Mouse (Mus musculus) forebrain, embryonic 13.5 days (tissue): ENCODE data around the gene Tcam1. TPM values are rescaled to one million over a fixed set of nuclear protein-coding genes. Genes with fewer than 3 reads are reported as not detected.

Source experiments
- ATAC-seq: fragments of 200-750 bp; cut with Nextera tagmentation; 2 replicates; pipeline ENCODE4 v1.8.0; 2017
- H3K27ac ChIP-seq: fragments of 300-500 bp; sonication (generic); 2 replicates; pipeline ENCODE4 v1.5.1; 2015; ENCODE audit warnings: inconsistent platforms, mild to moderate bottlenecking, moderate library complexity
- H3K27me3 ChIP-seq: fragments of 300-500 bp; sonication (generic); 2 replicates; pipeline ENCODE4 v1.6.1; 2015; ENCODE audit warnings: mild to moderate bottlenecking, inconsistent platforms
- H3K36me3 ChIP-seq: fragments of 300-500 bp; sonication (generic); 2 replicates; pipeline ENCODE4 v1.6.1; 2015; ENCODE audit warnings: mild to moderate bottlenecking, inconsistent platforms; ENCODE audit not compliant: poor library complexity, severe bottlenecking
- H3K4me1 ChIP-seq: fragments of 300-500 bp; sonication (generic); 2 replicates; pipeline ENCODE4 v1.6.1; 2015; ENCODE audit warnings: inconsistent platforms
- H3K4me2 ChIP-seq: fragments of 300-500 bp; sonication (generic); 2 replicates; pipeline ENCODE4 v1.6.1; 2015; ENCODE audit warnings: inconsistent platforms, mild to moderate bottlenecking, moderate library complexity
- H3K4me3 ChIP-seq: fragments of 300-500 bp; sonication (generic); 2 replicates; pipeline ENCODE4 v1.5.1; 2015; ENCODE audit warnings: mild to moderate bottlenecking, inconsistent platforms
- H3K9ac ChIP-seq: fragments of 300-500 bp; sonication (generic); 2 replicates; pipeline ENCODE4 v1.6.1; 2015; ENCODE audit warnings: mild to moderate bottlenecking, inconsistent platforms
- H3K9me3 ChIP-seq: fragments of 300-500 bp; sonication (generic); replicated peaks from 2 replicates; pipeline ENCODE4 v1.6.1; 2016; ENCODE audit warnings: inconsistent platforms
- WGBS: fragments of 180-500 bp; shearing (Covaris S2); methylation state at CpG from one replicate; pipeline ENCODE4 v1.1.7; 2015; 5-methylcytosine and 5-hydroxymethylcytosine counted together
- polyA plus RNA-seq: library from polyadenylated mRNA; unstranded; fragments of >200 nt; fragmentation: Nextera tagmentation; extraction: Ambion mirVana; gene quantifications from 2 replicates; pipeline ENCODE4 v1.2.1, GENCODE M21; 2015

Gene Tcam1
- polyA plus RNA-seq, 1 experiment from 2014 or later: 0.10 TPM

- no peak overlapping the region for H3K4me3 ChIP-seq
- H3K27me3 ChIP-seq: no peaks in the 10 kb centered on the region
- no peak overlapping the region for H3K27ac ChIP-seq
- no peaks in the 10 kb centered on the region for H3K9me3 ChIP-seq
- H3K36me3 ChIP-seq: peaks cover 60% of the 10 kb centered on the region
- H3K4me1 ChIP-seq: peaks cover 36% of the 10 kb centered on the region
- 94% methylated on average over 10 of the region's 10 CpGs for WGBS
- no peak overlapping the region for H3K9ac ChIP-seq
- ATAC-seq: no peak
- H3K4me2 ChIP-seq: no peak overlapping the region
Measured at GRCm38 (mm10) chr11:106266431-106266830, 10.0 kb upstream of the Tcam1 start.

GRCm38 (mm10) chr11:106267311-106267852 lies 9.1 kb upstream of the Tcam1 start:
- no peak for ATAC-seq
- 79% methylated on average over 15 of the region's 15 CpGs for WGBS
- Histone ChIP-seq H3K27ac (peak overlapping the region; percentile 73), H3K9ac (no peak overlapping the region), H3K4me1 (peaks cover 41% of the 10 kb centered on the region), H3K4me3 (no peak overlapping the region), H3K9me3 (no peaks in the 10 kb centered on the region), H3K4me2 (no peak overlapping the region), H3K36me3 (peaks cover 50% of the 10 kb centered on the region), H3K27me3 (no peaks in the 10 kb centered on the region)

GRCm38 (mm10) chr11:106267871-106268270 lies 8.6 kb upstream of the Tcam1 start:
- Histone ChIP-seq H3K36me3 (peaks cover 45% of the 10 kb centered on the region), H3K9ac (no peak overlapping the region), H3K4me2 (no peak overlapping the region), H3K4me3 (no peak overlapping the region), H3K9me3 (no peaks in the 10 kb centered on the region), H3K27me3 (no peaks in the 10 kb centered on the region), H3K27ac (peak overlapping the region; percentile 73), H3K4me1 (peaks cover 41% of the 10 kb centered on the region)
- ATAC-seq: no peak
- 91% methylated on average over 5 of the region's 5 CpGs for WGBS

GRCm38 (mm10) chr11:106268326-106269059 lies 8.0 kb upstream of the Tcam1 start:
- peak overlapping the region; percentile 73 for H3K27ac ChIP-seq
- no peaks in the 10 kb centered on the region for H3K9me3 ChIP-seq
- peak overlapping the region; percentile 43 for H3K9ac ChIP-seq
- WGBS: 80% methylated on average over 8 of the region's 8 CpGs
- H3K4me1 ChIP-seq: peaks cover 41% of the 10 kb centered on the region
- no peak for ATAC-seq
- H3K36me3 ChIP-seq: peaks cover 39% of the 10 kb centered on the region
- 0 out of 2 replicates have a peak overlapping the region, but pooled peaks have one; percentile 12 for H3K4me2 ChIP-seq
- H3K27me3 ChIP-seq: no peaks in the 10 kb centered on the region
- no peak overlapping the region for H3K4me3 ChIP-seq

- Histone ChIP-seq H3K9me3 (no peaks in the 10 kb centered on the region), H3K4me3 (no peak overlapping the region), H3K27ac (peak overlapping the region; percentile 73), H3K4me1 (peaks cover 41% of the 10 kb centered on the region), H3K9ac (peak overlapping the region; percentile 43), H3K27me3 (no peaks in the 10 kb centered on the region), H3K4me2 (peak overlapping the region; percentile 12; the same call in 1 of the 2 replicates), H3K36me3 (peaks cover 33% of the 10 kb centered on the region)
- ATAC-seq: no peak
- 65% methylated on average over 3 of the region's 3 CpGs for WGBS
Measured at GRCm38 (mm10) chr11:106269060-106269431, 7.4 kb upstream of the Tcam1 start.

- ATAC-seq: no peak
- Histone ChIP-seq H3K36me3 (peaks cover 11% of the 10 kb centered on the region), H3K27ac (peak overlapping the region; percentile 92), H3K4me1 (peaks cover 44% of the 10 kb centered on the region), H3K4me3 (peak overlapping the region; percentile 98), H3K9me3 (no peaks in the 10 kb centered on the region), H3K27me3 (no peaks in the 10 kb centered on the region), H3K9ac (peak overlapping the region; percentile 97), H3K4me2 (peak overlapping the region; percentile 75)
- 50% methylated on average over 5 of the region's 5 CpGs for WGBS
Measured at GRCm38 (mm10) chr11:106271131-106271793, 5.2 kb upstream of the Tcam1 start.

GRCm38 (mm10) chr11:106271794-106272643 lies 4.5 kb upstream of the Tcam1 start:
- Histone ChIP-seq H3K27me3 (no peaks in the 10 kb centered on the region), H3K4me2 (peak overlapping the region; percentile 75), H3K9ac (peak overlapping the region; percentile 97), H3K27ac (peak overlapping the region; percentile 92), H3K4me3 (peak overlapping the region; percentile 98), H3K9me3 (no peaks in the 10 kb centered on the region), H3K4me1 (peaks cover 44% of the 10 kb centered on the region), H3K36me3 (peaks cover 4% of the 10 kb centered on the region)
- no peak; the same call in 1 of the 2 replicates for ATAC-seq
- WGBS: 2% methylated on average over 38 of the region's 41 CpGs

- H3K27ac ChIP-seq: peak within 1 kb of the TSS; percentile 92
- ATAC-seq: peak; percentile 94
- peak within 1 kb of the TSS; percentile 97 for H3K9ac ChIP-seq
- under 1% methylated on average over 66 of the region's 72 CpGs for WGBS
- peak within 1 kb of the TSS; percentile 98 for H3K4me3 ChIP-seq
- peaks cover 39% of the 10 kb centered on the region for H3K4me1 ChIP-seq
- H3K9me3 ChIP-seq: no peaks in the 10 kb centered on the region
- H3K27me3 ChIP-seq: no peaks in the 10 kb centered on the region
- H3K4me2 ChIP-seq: peak within 1 kb of the TSS; percentile 75
- H3K36me3 ChIP-seq: no peaks in the 10 kb centered on the region
Measured at GRCm38 (mm10) chr11:106272644-106273310, 3.7 kb upstream of the Tcam1 start, which contains the start of gene Smarcd2. Smarcd2 (minus strand) TSS chr11:106272972.

- H3K27me3 ChIP-seq: 0 out of 2 replicates have a peak, but pooled peaks cover 4% of the 10 kb centered on the region
- WGBS: 20% methylated on average over 16 of the region's 16 CpGs
- no peaks in the 10 kb centered on the region for H3K36me3 ChIP-seq
- H3K9me3 ChIP-seq: no peaks in the 10 kb centered on the region
- H3K4me1 ChIP-seq: peaks cover 34% of the 10 kb centered on the region
- H3K27ac ChIP-seq: peak overlapping the region; percentile 92
- H3K4me2 ChIP-seq: peak overlapping the region; percentile 75
- peak overlapping the region; percentile 98 for H3K4me3 ChIP-seq
- H3K9ac ChIP-seq: peak overlapping the region; percentile 97
- peak; percentile 29 for ATAC-seq
Measured at GRCm38 (mm10) chr11:106273311-106273684, 3.2 kb upstream of the Tcam1 start.

GRCm38 (mm10) chr11:106273811-106274210 lies 2.7 kb upstream of the Tcam1 start:
- Histone ChIP-seq H3K9ac (no peak overlapping the region), H3K4me1 (peaks cover 30% of the 10 kb centered on the region), H3K4me2 (peak overlapping the region; percentile 75), H3K36me3 (no peaks in the 10 kb centered on the region), H3K27me3 (0 out of 2 replicates have a peak, but pooled peaks cover 4% of the 10 kb centered on the region), H3K9me3 (no peaks in the 10 kb centered on the region), H3K27ac (no peak overlapping the region), H3K4me3 (no peak overlapping the region; the same call in 1 of the 2 replicates)
- ATAC-seq: no peak
- WGBS: over 99% methylated on average over 6 of the region's 6 CpGs

- peaks cover 24% of the 10 kb centered on the region for H3K4me1 ChIP-seq
- no peaks in the 10 kb centered on the region for H3K36me3 ChIP-seq
- H3K9ac ChIP-seq: no peak overlapping the region
- ATAC-seq: no peak
- H3K4me3 ChIP-seq: no peak overlapping the region
- H3K27me3 ChIP-seq: 0 out of 2 replicates have a peak, but pooled peaks cover 4% of the 10 kb centered on the region
- H3K27ac ChIP-seq: no peak overlapping the region
- no peak overlapping the region for H3K4me2 ChIP-seq
- H3K9me3 ChIP-seq: no peaks in the 10 kb centered on the region
- 96% methylated on average over 1 of the region's 1 CpGs for WGBS
Measured at GRCm38 (mm10) chr11:106274374-106274773, 2.1 kb upstream of the Tcam1 start.
